Mouse (Mus musculus): ENCODE measurements at regions not wholly inside any gene's neighbourhood (a gene's known extent, or its start where the extent isn't known, plus 50 kb on each side); places are given as distances from the start of the nearest gene placed in this dataset.

GRCm38 (mm10) chr16:5759021-5759420 is 126.1 kb upstream of the Rbfox1 start:
- TF ChIP-seq EP300 (optimal IDR thresholded peaks at IDR 0.05) (no peak), CTCF (IDR thresholded peaks at IDR 0.05; ENCODE audit: low read depth) (no peak)

Data from stomach, postnatal 0 days (tissue).